Mouse (Mus musculus) erythroblast, embryonic 14.5 days (primary cell): ENCODE data around the gene Ankdd1b.

Experiments
- GATA1 ChIP-seq: IDR thresholded peaks from 2 replicates; pipeline ENCODE4 v1.6.1; 2012; ENCODE audit warnings: low read length, inconsistent platforms, mixed read lengths
- TAL1 ChIP-seq: IDR thresholded peaks from 3 replicates; pipeline ENCODE4 v1.6.1; 2012; ENCODE audit warnings: low read length, inconsistent platforms, mixed read lengths

DNA sequence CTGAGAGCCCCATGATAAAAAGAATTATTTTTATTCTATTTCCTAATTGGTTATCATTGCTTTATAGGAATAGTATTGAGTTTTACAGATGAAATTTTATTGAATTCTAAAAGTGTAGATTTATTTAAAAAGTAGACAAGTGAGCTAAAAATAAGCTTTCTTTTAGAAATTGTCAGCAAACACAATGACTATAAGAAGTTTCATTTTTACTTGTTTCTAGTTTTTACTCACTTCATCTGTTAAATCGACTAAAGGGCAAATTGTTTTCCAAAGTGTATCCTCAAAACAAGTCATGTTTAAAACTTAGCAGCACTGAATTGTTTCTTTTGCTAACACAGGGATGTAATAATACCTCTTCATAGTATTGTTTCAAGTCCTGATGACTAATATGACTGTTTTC, 8.0 kb upstream of the Ankdd1b start:
- TF ChIP-seq GATA1, result no peak
- no peak for TF ChIP-seq TAL1
